Mouse (Mus musculus): ENCODE data around the gene Fam213b.

Fam213b gene

GRCm38 (mm10) chr4:154898506-154899446, at the start of gene Fam213b:
Gene Fam213b, minus strand, starts transcription at chr4:154899135.
- peak; percentile 92 for DNase-seq

GRCm38 (mm10) chr4:154948066-154948939, 49.4 kb upstream of the Fam213b start:
- peak; percentile 37 for DNase-seq

- peak; percentile 77 for DNase-seq
These were observed 47.4 kb upstream of the Fam213b start for GRCm38 (mm10) chr4:154946319-154946718.

GRCm38 (mm10) chr4:154944121-154944590, 45.2 kb upstream of the Fam213b start:
- DNase-seq: peak; percentile 88

- peak; percentile 29 for DNase-seq
These were observed 44.5 kb upstream of the Fam213b start for GRCm38 (mm10) chr4:154943323-154944039.

- no peak for DNase-seq
These were observed 43.8 kb upstream of the Fam213b start for GRCm38 (mm10) chr4:154942632-154943322.

- no peak for DNase-seq
These were observed 42.9 kb upstream of the Fam213b start for GRCm38 (mm10) chr4:154941831-154942230.

GRCm38 (mm10) chr4:154940156-154940555, 41.2 kb upstream of the Fam213b start:
- no peak for DNase-seq

- no peak for DNase-seq
These were observed 38.8 kb upstream of the Fam213b start for GRCm38 (mm10) chr4:154937746-154938145.

- DNase-seq: no peak
These were observed 37.8 kb upstream of the Fam213b start for GRCm38 (mm10) chr4:154936542-154937255.

GRCm38 (mm10) chr4:154935788-154936187, 36.9 kb upstream of the Fam213b start:
- DNase-seq: no peak

- no peak for DNase-seq
These were observed 35.9 kb upstream of the Fam213b start for GRCm38 (mm10) chr4:154934800-154935199.

GRCm38 (mm10) chr4:154933306-154933907, 34.5 kb upstream of the Fam213b start:
- no peak for DNase-seq

- DNase-seq: no peak
These were observed 30.2 kb upstream of the Fam213b start for GRCm38 (mm10) chr4:154929088-154929660.

GRCm38 (mm10) chr4:154928395-154929087, 29.6 kb upstream of the Fam213b start, which contains the start of gene Tnfrsf14:
Gene Tnfrsf14, minus strand, starts transcription at chr4:154928563.
- DNase-seq: no peak

- no peak for DNase-seq
These were observed 29.0 kb upstream of the Fam213b start for GRCm38 (mm10) chr4:154927899-154928337.

- no peak for DNase-seq
These were observed 28.3 kb upstream of the Fam213b start for GRCm38 (mm10) chr4:154926969-154927898.

GRCm38 (mm10) chr4:154925413-154925812, 26.5 kb upstream of the Fam213b start:
- no peak for DNase-seq

GRCm38 (mm10) chr4:154922931-154923330, 24.0 kb upstream of the Fam213b start:
- DNase-seq: no peak
